Mouse (Mus musculus): ENCODE measurements around the gene F2r. TPM values are rescaled to one million over a fixed set of nuclear protein-coding genes. Genes with fewer than 3 reads are reported as not detected.

The F2r gene
- total and polyA plus RNA-seq, 3 experiments = 0.02 TPM; not detected in 2

- ATAC-seq (ENCODE audit: extremely low read depth, insufficient number of reproducible peaks, low FRiP score, poor library complexity, severe bottlenecking) (no peak), DNase-seq (ENCODE audit: low spot score) (no peak)
- no peak for TF ChIP-seq GATA2 (IDR thresholded peaks at IDR 0.05; ENCODE audit: borderline replicate concordance, low read depth, low read length)
- no peak for TF ChIP-seq GATA1 (IDR thresholded peaks at IDR 0.05; ENCODE audit: borderline replicate concordance, low read length)
- TF ChIP-seq CTCF (IDR thresholded peaks at IDR 0.05; ENCODE audit: low read depth, low read length) = no peak
- no peak for TF ChIP-seq TAL1 (conservative IDR thresholded peaks at IDR 0.05; ENCODE audit: low read depth, low read length)
- no peak for TF ChIP-seq POLR2AphosphoS5 (IDR thresholded peaks at IDR 0.05; ENCODE audit: insufficient replicate concordance, low read depth, low read length)
- Histone ChIP-seq H3K9me3 (replicated peaks) (peaks cover 7% of the 10 kb centered on the region; the same call in 1 of the 2 replicates), H3K36me3 (replicated peaks) (no peaks in the 10 kb centered on the region), H3K4me1 (ENCODE audit: insufficient read depth, low read depth, low read length) (peaks cover 6% of the 10 kb centered on the region), H3K27me3 (ENCODE audit: insufficient read depth, low read length) (peaks cover 32% of the 10 kb centered on the region), H3K4me3 (ENCODE audit: low read depth, low read length) (no peak overlapping the region)
These were observed 64.3 kb downstream of the F2r start for GRCm38 (mm10) chr13:95553885-95554492.

Other genes starting within 250 kb of the F2r start
- 30.6 and 35.6 TPM in 2 replicates for gene Aggf1, start 243.1 kb downstream of the F2r start, total RNA-seq (2014; fragmentation: Nextera tagmentation)
- 52.6 and 55.8 TPM in 2 replicates for gene Aggf1, start 243.1 kb downstream of the F2r start, total RNA-seq (2017)
- gene Aggf1, start 243.1 kb downstream of the F2r start, polyA plus RNA-seq (2012) = 31.0 and 34.7 TPM in 2 replicates
- gene Crhbp, start 173.6 kb downstream of the F2r start, total RNA-seq (2014; fragmentation: Nextera tagmentation) = 0.45 and 0.58 TPM in 2 replicates
- not detected in 2 replicates for gene Crhbp, start 173.6 kb downstream of the F2r start, total RNA-seq (2017)
- gene Crhbp, start 173.6 kb downstream of the F2r start, polyA plus RNA-seq (2012) = not detected in 2 replicates
- gene S100z, start 139.8 kb downstream of the F2r start, total RNA-seq (2014; fragmentation: Nextera tagmentation) = not detected in 2 replicates
- gene S100z, start 139.8 kb downstream of the F2r start, total RNA-seq (2017) = not detected in 2 replicates
- not detected in 2 replicates for gene S100z, start 139.8 kb downstream of the F2r start, polyA plus RNA-seq (2012)
- not detected in 2 replicates for gene F2rl1, start 93.3 kb downstream of the F2r start, total RNA-seq (2014; fragmentation: Nextera tagmentation)
- gene F2rl1, start 93.3 kb downstream of the F2r start, total RNA-seq (2017) = 0.05 and 0.06 TPM in 2 replicates
- gene F2rl1, start 93.3 kb downstream of the F2r start, polyA plus RNA-seq (2012) = not detected in 2 replicates
- gene F2rl2, start 78.4 kb upstream of the F2r start, total RNA-seq (2014; fragmentation: Nextera tagmentation) = not detected in 2 replicates
- gene F2rl2, start 78.4 kb upstream of the F2r start, total RNA-seq (2017) = 0.05 and 0.06 TPM in 2 replicates
- not detected in 2 replicates for gene F2rl2, start 78.4 kb upstream of the F2r start, polyA plus RNA-seq (2012)